Mouse (Mus musculus): ENCODE measurements around the gene Smim10l1.

DNA sequence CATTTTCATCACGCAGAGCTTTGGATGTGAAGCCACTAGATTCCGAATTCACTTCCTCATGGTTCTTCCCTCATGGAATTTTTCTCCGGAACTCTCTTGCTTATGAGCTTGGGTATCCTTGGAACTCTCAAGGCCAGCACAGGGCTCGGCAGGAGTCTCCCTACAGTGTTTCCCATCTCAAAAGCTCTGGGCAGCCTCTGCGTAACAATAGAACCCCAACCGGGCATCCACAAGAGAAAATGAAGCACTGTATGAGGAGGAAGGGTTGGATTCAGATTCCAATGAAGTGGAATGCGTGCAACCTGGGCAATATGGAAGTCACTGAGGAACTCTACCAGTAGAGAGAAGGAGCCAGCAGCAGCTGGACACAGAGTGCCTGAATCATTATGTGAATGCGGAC lies 12.5 kb upstream of the Smim10l1 start:
- TF ChIP-seq CTCF (IDR thresholded peaks at IDR 0.05; ENCODE audit: control insufficient read depth, insufficient read depth, low read length) (no peak), POLR2A (IDR thresholded peaks at IDR 0.05; ENCODE audit: borderline replicate concordance, control insufficient read depth, low read depth, low read length) (no peak)

Data from bone marrow, adult 2 months (tissue).